Mouse (Mus musculus): Measurements from ENCODE around the gene Nfia.

DNA sequence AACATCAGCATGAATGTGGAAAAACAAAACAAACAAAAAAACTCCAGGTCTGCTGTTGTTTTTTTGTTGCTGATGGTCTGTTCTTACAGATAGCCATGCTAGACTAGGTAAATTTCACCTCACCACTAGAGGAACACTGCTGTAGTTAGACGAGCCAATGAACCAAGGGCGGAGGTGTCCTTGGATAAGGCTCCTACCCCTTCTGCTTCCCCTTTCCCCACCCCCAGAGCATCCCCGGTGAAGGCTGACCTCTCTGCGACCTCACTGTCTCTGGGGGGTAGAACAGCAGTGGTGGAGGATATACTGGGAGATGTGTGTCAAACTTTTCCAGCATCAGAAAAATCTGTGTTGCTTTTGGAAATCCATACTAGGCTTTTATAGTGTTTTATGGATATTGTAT, 7.9 kb upstream of the Nfia start:
- TF ChIP-seq CTCF (IDR thresholded peaks at IDR 0.05; ENCODE audit: control insufficient read depth, insufficient read depth, insufficient replicate concordance, low read depth, low read length) (no peak), POLR2A (IDR thresholded peaks at IDR 0.05; ENCODE audit: control insufficient read depth, low read depth, low read length) (no peak)
